ENCODE assay signal across 16 mouse cellular contexts in the genomic region with DNA sequence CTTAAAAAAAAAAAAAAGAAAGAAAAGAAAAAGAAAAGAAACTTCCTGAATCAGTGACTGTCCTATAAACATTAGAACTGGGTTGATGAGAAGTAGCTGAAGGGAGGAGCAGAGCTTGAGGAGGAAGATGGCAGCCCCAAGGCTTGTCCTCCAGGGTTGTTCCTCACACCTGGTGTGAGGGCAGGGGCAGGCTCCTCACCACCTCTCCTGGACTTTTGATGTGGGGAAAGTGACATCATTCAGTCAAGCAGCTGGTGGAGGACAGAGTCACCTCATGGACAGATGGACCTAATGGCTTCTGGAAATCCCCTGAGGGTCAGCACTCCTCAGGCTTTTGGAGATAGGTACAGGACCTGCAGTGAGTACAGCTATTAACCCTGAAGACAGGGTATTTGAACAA.
"Had no signal": no experiment of that assay in that cellular context is flagged by ENCODE, and none has a peak within 500 bp of the region (broad histone marks: within the 10 kb centered on the region; RNA-seq: fewer than 3 reads in every experiment).

No protein-coding gene starts in this region.

- DNase-seq: cerebellum, adult 8-10 months; cerebellum, adult 9-10 months; cerebellum, adult 9-11 months; cerebellum, postnatal 10 days; cerebellum, postnatal 14 days; cerebellum, postnatal 25 days; cerebellum, postnatal 36 days; embryo, embryonic 11 days; forebrain, postnatal 0 days; gastrocnemius, adult 2 months; gastrocnemius, postnatal 10 days; gastrocnemius, postnatal 14 days; gastrocnemius, postnatal 25 days; gastrocnemius, postnatal 36 days; heart, adult 18-20 months; heart, adult 2 months had no signal
